Comparison of ENCODE assay signal across 25 mouse cellular contexts in the genomic region with DNA sequence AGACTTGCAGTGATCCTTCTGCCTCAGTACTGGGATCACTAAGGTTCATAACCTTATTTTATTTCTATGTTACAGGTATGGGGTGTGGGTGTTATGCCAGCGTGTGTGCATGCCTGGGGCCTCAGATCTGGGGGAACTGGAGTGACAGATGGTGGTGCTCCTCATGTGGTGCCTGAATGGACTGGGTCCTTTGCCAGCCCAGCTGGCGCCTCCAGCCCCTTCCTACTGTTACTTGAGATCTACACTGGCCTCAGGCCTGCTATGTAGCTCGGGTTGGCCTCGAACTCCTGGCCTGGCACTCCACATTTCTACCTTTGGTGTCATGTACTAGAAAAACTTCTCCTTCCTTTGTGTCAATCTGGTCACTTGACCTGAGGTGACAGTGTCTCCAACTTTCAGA. TPM values are rescaled to one million over a fixed set of nuclear protein-coding genes. Genes with fewer than 3 reads are reported as not detected.
DNase-seq lines count a peak whose midpoint lies in the region; TF ChIP-seq lines count a peak whose summit lies in the region.
"Had no signal": no experiment of that assay in that cellular context is flagged by ENCODE, and none has a peak within 500 bp of the region (broad histone marks: within the 10 kb centered on the region; RNA-seq: fewer than 3 reads in every experiment).

No protein-coding gene starts in this region.

- H3K27me3 ChIP-seq in E14TG2a.4 (ENCODE audit: insufficient read depth, low read length), result peaks cover 12% of the 10 kb centered on the region; the same call in 1 of the 2 replicates
- H3K27me3 ChIP-seq: embryonic facial prominence, embryonic 15.5 days had no signal

- no peaks in the 10 kb centered on the region for H3K36me3 ChIP-seq in E14TG2a.4 (ENCODE audit: insufficient read depth, low read length)
- H3K36me3 ChIP-seq: embryonic facial prominence, embryonic 12.5 days; embryonic facial prominence, embryonic 15.5 days; hindbrain, embryonic 12.5 days had no signal

- H3K9me3 ChIP-seq in E14TG2a.4 (ENCODE audit: low read length), result no peaks in the 10 kb centered on the region
- H3K9me3 ChIP-seq: embryonic facial prominence, embryonic 12.5 days; embryonic facial prominence, embryonic 15.5 days; hindbrain, embryonic 12.5 days had no signal

- TF ChIP-seq POLR2A in brain, embryonic 14.5 days (IDR thresholded peaks at IDR 0.05; ENCODE audit: borderline replicate concordance, extremely low read depth, insufficient read depth, insufficient read length, poor library complexity, severe bottlenecking), result no peak

- no peak overlapping the region for H3K4me3 ChIP-seq in gastrocnemius, adult 2 months
- H3K4me3 ChIP-seq in E14TG2a.4 (replicated peaks; ENCODE audit: low read length), result 0 out of 2 replicates have a peak overlapping the region, but pooled peaks have one; percentile 23
- H3K4me3 ChIP-seq: embryonic facial prominence, embryonic 12.5 days; embryonic facial prominence, embryonic 15.5 days; heart, adult 2 months; hindbrain, embryonic 12.5 days had no signal

- DNase-seq in cerebellum, postnatal 10 days, result peak; percentile 67 to 77
- DNase-seq in cerebellum, adult 8-10 months, result no peak
- DNase-seq in gastrocnemius, adult 2 months, result peak; percentile 10
- no peak for DNase-seq in gastrocnemius, postnatal 4 days (ENCODE audit: low spot score in 2 of 2)
- DNase-seq in brain, embryonic 14.5 days (ENCODE audit: low read depth), result peak; percentile 10
- DNase-seq: adrenal gland, adult 8-10 months; adrenal gland, postnatal 25 days; cerebellum, adult 11 months; forebrain, postnatal 0 days; gastrocnemius, postnatal 25 days; heart, adult 2 months; kidney, adult 18-20 months; kidney, adult 9 months had no signal

- H3K27ac ChIP-seq in gastrocnemius, adult 2 months, result no peak overlapping the region
- H3K27ac ChIP-seq: embryonic facial prominence, embryonic 12.5 days; embryonic facial prominence, embryonic 15.5 days; heart, adult 2 months; hindbrain, embryonic 12.5 days; hindbrain, postnatal 0 days had no signal

- H3K4me1 ChIP-seq in E14TG2a.4 (replicated peaks; ENCODE audit: low read depth, low read length), result peaks cover 85% of the 10 kb centered on the region

- intact Hi-C loops in gastrocnemius, adult 2 months (cut with DNase I), result no loop called here

- no peak for TF ChIP-seq CTCF in gastrocnemius, adult 2 months (IDR thresholded peaks at IDR 0.05)
- TF ChIP-seq CTCF in E14TG2a.4 (conservative IDR thresholded peaks at IDR 0.05; ENCODE audit: low read length), result no peak
- TF ChIP-seq CTCF in brain, embryonic 14.5 days (IDR thresholded peaks at IDR 0.05; ENCODE audit: borderline replicate concordance, extremely low read depth, insufficient read depth, insufficient read length), result no peak

RNA-seq across cellular contexts. Expression of a gene that starts 8.4 kb away (rescaled TPM):
- not detected for total RNA-seq in gastrocnemius, adult 2 months (2021)
- total RNA-seq in gastrocnemius, postnatal 4 days (2021), result not detected
- 1.2 and 1.3 TPM in 2 replicates for polyA plus RNA-seq in brain, embryonic 14.5 days (2012; rRNA removed)
- total RNA-seq: adrenal gland, adult 8-10 months; gastrocnemius, adult 8-10 months; gastrocnemius, postnatal 25 days; heart, adult 2 months; heart, postnatal 25 days; hematopoietic stem cell, adult 5-6 weeks had no signal
- polyA plus RNA-seq: activated CD4-positive, CD25-positive, alpha-beta regulatory T cell, adult 4 months; CD4-positive, CD25-positive, alpha-beta regulatory T cell, adult 4 months; heart, embryonic 14.5 days; inflammation-experienced regulatory T-cells, adult 6 months had no signal

RNA-seq across cellular contexts. Expression of a gene that starts 10.5 kb away (rescaled TPM):
- total RNA-seq in gastrocnemius, adult 2 months (2021), result 10 to 100 TPM; 65.6 to 73.1 TPM
- total RNA-seq in gastrocnemius, postnatal 4 days (2021), result 10 to 100 TPM; 37.5 to 40.1 TPM
- polyA plus RNA-seq in brain, embryonic 14.5 days (2012; rRNA removed), result 94.9 and 111 TPM in 2 replicates

RNA-seq across cellular contexts. Expression of a gene that starts 13.0 kb away (rescaled TPM):
- 1,000 to 10,000 TPM in 1 of 2 experiments, 100 to 1,000 TPM in 1; 932 to 1,039 TPM for total RNA-seq in gastrocnemius, adult 2 months (2021)
- total RNA-seq in gastrocnemius, postnatal 4 days (2021), result 1,000 to 10,000 TPM; 1,846 to 1,982 TPM
- polyA plus RNA-seq in brain, embryonic 14.5 days (2012; rRNA removed), result 3,092 and 4,066 TPM in 2 replicates

RNA-seq across cellular contexts. Expression of a gene that starts 21.1 kb away (rescaled TPM):
- 10 to 100 TPM; 18.1 to 21.5 TPM for total RNA-seq in gastrocnemius, adult 2 months (2021)
- 1 to 10 TPM; 1.7 to 1.8 TPM for total RNA-seq in gastrocnemius, postnatal 4 days (2021)
- 37.8 and 38.4 TPM in 2 replicates for polyA plus RNA-seq in brain, embryonic 14.5 days (2012; rRNA removed)
- polyA plus RNA-seq: activated CD4-positive, CD25-positive, alpha-beta regulatory T cell, adult 4 months; CD4-positive, CD25-positive, alpha-beta regulatory T cell, adult 4 months; inflammation-experienced regulatory T-cells, adult 6 months had no signal

RNA-seq across cellular contexts. Expression of a gene that starts 21.5 kb away (rescaled TPM):
- 10 to 100 TPM; 10.6 to 11.2 TPM for total RNA-seq in gastrocnemius, adult 2 months (2021)
- 10 to 100 TPM; 36.1 to 38.1 TPM for total RNA-seq in gastrocnemius, postnatal 4 days (2021)
- polyA plus RNA-seq in brain, embryonic 14.5 days (2012; rRNA removed), result 76.8 and 80.6 TPM in 2 replicates

Comparison
In these comparisons a context has a peak if more than half of its experiments do, and no peak if none do; other contexts are left out.
1. DNase-seq: peak in cerebellum, postnatal 10 days (2 of 2), gastrocnemius, adult 2 months (single experiment) and brain, embryonic 14.5 days (single experiment); none in cerebellum, adult 8-10 months (single experiment) and gastrocnemius, postnatal 4 days (0 of 2).